Mouse (Mus musculus) inflammation-experienced regulatory T-cells, adult 6 months (primary cell): ENCODE measurements around the gene Olfr732. TPM values are rescaled to one million over a fixed set of nuclear protein-coding genes. Genes with fewer than 3 reads are reported as not detected.

Experiments
- ATAC-seq: one replicate; pipeline ENCODE4 v1.8.0; 2017
- polyA plus RNA-seq, 3 experiments: library from polyadenylated mRNA; unstranded; fragments of 100-300 nt; shearing (Covaris generic); gene quantifications; one replicate each; pipeline ENCODE4 v1.2.1; 2017

Olfr732 gene
- not detected for polyA plus RNA-seq

GRCm38 (mm10) chr14:50284106-50284505 lies at the start of gene Olfr732:
TSS of gene Olfr732 (minus strand) at chr14:50284206.
- no peak for ATAC-seq

- ATAC-seq = no peak
Observed at GRCm38 (mm10) chr14:50326661-50327060, 42.7 kb upstream of the Olfr732 start, which contains the start of gene Olfr734. TSS of gene Olfr734 (minus strand) at chr14:50326761.

- no peak for ATAC-seq
Observed at GRCm38 (mm10) chr14:50301422-50301821, 17.4 kb upstream of the Olfr732 start, which contains the start of gene Olfr733. TSS of gene Olfr733 (minus strand) at chr14:50301522.

GRCm38 (mm10) chr14:50241766-50242165 lies 42.2 kb downstream of the Olfr732 start, which contains the start of gene Olfr731:
TSS of gene Olfr731 (minus strand) at chr14:50241866.
- ATAC-seq = no peak

Other genes with a start within 250 kb of the Olfr732 start
- not detected for gene Olfr725, start 243.8 kb downstream of the Olfr732 start, polyA plus RNA-seq
- not detected for gene Olfr726, start 193.3 kb downstream of the Olfr732 start, polyA plus RNA-seq
- under 1 TPM in 1 of 3 experiments, not detected in 2; 0.28 TPM for gene Olfr727, start 161.0 kb downstream of the Olfr732 start, polyA plus RNA-seq
- gene Olfr728, start 141.5 kb downstream of the Olfr732 start, polyA plus RNA-seq = not detected
- not detected for gene Olfr729, start 131.3 kb downstream of the Olfr732 start, polyA plus RNA-seq
- not detected for gene Olfr730, start 96.0 kb downstream of the Olfr732 start, polyA plus RNA-seq
- gene Olfr731, start 42.3 kb downstream of the Olfr732 start, polyA plus RNA-seq = not detected
- gene Olfr733, start 17.3 kb upstream of the Olfr732 start, polyA plus RNA-seq = not detected
- not detected for gene Olfr734, start 42.6 kb upstream of the Olfr732 start, polyA plus RNA-seq
- gene Olfr735, start 64.7 kb upstream of the Olfr732 start, polyA plus RNA-seq = not detected
- under 1 TPM in 1 of 3 experiments, not detected in 2; 0.20 TPM for gene Tlr11, start 73.7 kb upstream of the Olfr732 start, polyA plus RNA-seq
- not detected for gene Olfr736, start 97.0 kb upstream of the Olfr732 start, polyA plus RNA-seq
- gene Olfr738, start 123.4 kb upstream of the Olfr732 start, polyA plus RNA-seq = not detected
- not detected for gene Olfr739, start 134.4 kb upstream of the Olfr732 start, polyA plus RNA-seq
- gene Olfr740, start 161.3 kb upstream of the Olfr732 start, polyA plus RNA-seq = not detected
- not detected for gene Olfr741, start 188.5 kb upstream of the Olfr732 start, polyA plus RNA-seq
- gene Olfr742, start 219.4 kb upstream of the Olfr732 start, polyA plus RNA-seq = not detected
- gene Olfr743, start 237.6 kb upstream of the Olfr732 start, polyA plus RNA-seq = not detected